Mouse (Mus musculus) liver, postnatal 0 days (tissue): ENCODE data around the gene Gm10181. TPM values are rescaled to one million over a fixed set of nuclear protein-coding genes. Genes with fewer than 3 reads are reported as not detected.

Source experiments
- ATAC-seq: fragments of 200-750 bp; cut with Nextera tagmentation; 2 replicates; pipeline ENCODE4 v1.8.0; 2017; ENCODE audit warnings: mild to moderate bottlenecking, moderate library complexity
- DNase-seq: peaks from one replicate; pipeline ENCODE4 v3.0.0-alpha.2; 2016
- H3K27ac ChIP-seq: fragments of 300-500 bp; sonication (generic); 2 replicates; pipeline ENCODE4 v1.5.1; 2014; ENCODE audit warnings: antibody characterized with exemption, moderate library complexity, mild to moderate bottlenecking, low read depth
- H3K27me3 ChIP-seq: fragments of 300-500 bp; sonication (generic); 2 replicates; pipeline ENCODE4 v1.6.1; 2014; ENCODE audit warnings: low read length, control low read depth, mixed read lengths; ENCODE audit not compliant: insufficient read depth
- H3K36me3 ChIP-seq: fragments of 300-500 bp; sonication (generic); replicated peaks from 2 replicates; pipeline ENCODE4 v1.6.1; 2014; ENCODE audit warnings: mild to moderate bottlenecking, control low read depth, low read length, moderate library complexity, mixed read lengths; ENCODE audit not compliant: insufficient read depth
- H3K4me1 ChIP-seq: fragments of 300-500 bp; sonication (generic); 2 replicates; pipeline ENCODE4 v1.6.1; 2014; ENCODE audit warnings: antibody characterized with exemption, mild to moderate bottlenecking, control low read depth; ENCODE audit not compliant: insufficient read depth
- H3K4me2 ChIP-seq: fragments of 300-500 bp; sonication (generic); 2 replicates; pipeline ENCODE4 v1.6.1; 2014; ENCODE audit warnings: low read depth, mild to moderate bottlenecking, low read length, moderate library complexity, mixed read lengths
- H3K4me3 ChIP-seq: fragments of 300-500 bp; sonication (generic); 2 replicates; pipeline ENCODE4 v1.5.1; 2014; ENCODE audit warnings: low read depth, low read length
- H3K9ac ChIP-seq: fragments of 300-500 bp; sonication (generic); replicated peaks from 2 replicates; pipeline ENCODE4 v1.6.1; 2014; ENCODE audit warnings: mild to moderate bottlenecking, moderate library complexity
- H3K9me3 ChIP-seq: fragments of 300-500 bp; sonication (generic); 2 replicates; pipeline ENCODE4 v1.6.1; 2016; ENCODE audit warnings: mild to moderate bottlenecking, control low read depth, low read length, mixed read lengths
- CTCF ChIP-seq: sonication (generic); IDR thresholded peaks from 2 replicates; pipeline ENCODE4 v1.5.1; 2016; ENCODE audit warnings: antibody characterized with exemption, low read depth
- EP300 ChIP-seq: IDR thresholded peaks from 2 replicates; pipeline ENCODE4 v1.6.1; 2016; ENCODE audit warnings: antibody characterized with exemption, low read depth, mild to moderate bottlenecking
- WGBS: fragments of 180-500 bp; shearing (Covaris S2); extraction: QIAGEN DNeasy Blood & Tissue Kit; methylation state at CpG from one replicate; pipeline ENCODE4 v1.1.7; 2014; ENCODE audit not compliant: insufficient replicate concordance; 5-methylcytosine and 5-hydroxymethylcytosine counted together
- polyA plus RNA-seq: library from polyadenylated mRNA; unstranded; fragments of >200 nt; fragmentation: Nextera tagmentation; extraction: Ambion mirVana; gene quantifications from 2 replicates; pipeline ENCODE4 v1.2.1, GENCODE M21; 2015

The Gm10181 gene
- polyA plus RNA-seq, 1 experiment from 2014 or later, result not detected

DNA sequence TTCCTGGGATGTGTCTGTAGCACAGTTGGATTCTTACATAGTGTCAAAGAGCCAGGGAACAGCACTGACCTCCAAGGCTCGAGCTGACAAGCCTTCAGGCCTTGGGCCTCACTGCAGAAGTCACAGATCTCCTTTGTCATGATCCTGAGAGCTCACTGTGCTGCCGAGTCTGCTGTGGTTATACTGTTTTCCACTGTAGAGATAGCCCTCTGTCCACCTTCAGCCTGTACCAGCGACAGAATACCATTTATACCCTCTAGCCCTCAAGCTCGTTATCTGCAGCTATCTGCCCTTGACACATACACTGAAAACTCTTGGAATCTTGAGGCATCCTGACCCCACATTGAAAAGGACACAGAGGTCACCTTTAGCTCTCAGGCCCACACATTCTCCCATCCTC is 37.3 kb upstream of the Gm10181 start:
- Histone ChIP-seq H3K27ac (no peak overlapping the region), H3K4me2 (no peak overlapping the region), H3K36me3 (no peaks in the 10 kb centered on the region), H3K27me3 (no peaks in the 10 kb centered on the region), H3K4me3 (no peak overlapping the region), H3K9me3 (no peaks in the 10 kb centered on the region), H3K4me1 (no peaks in the 10 kb centered on the region), H3K9ac (no peak overlapping the region)
- WGBS, result 51% methylated on average over 4 of the region's 4 CpGs
- TF ChIP-seq CTCF (no peak), EP300 (no peak)
- no peak for DNase-seq
- no peak for ATAC-seq

DNA sequence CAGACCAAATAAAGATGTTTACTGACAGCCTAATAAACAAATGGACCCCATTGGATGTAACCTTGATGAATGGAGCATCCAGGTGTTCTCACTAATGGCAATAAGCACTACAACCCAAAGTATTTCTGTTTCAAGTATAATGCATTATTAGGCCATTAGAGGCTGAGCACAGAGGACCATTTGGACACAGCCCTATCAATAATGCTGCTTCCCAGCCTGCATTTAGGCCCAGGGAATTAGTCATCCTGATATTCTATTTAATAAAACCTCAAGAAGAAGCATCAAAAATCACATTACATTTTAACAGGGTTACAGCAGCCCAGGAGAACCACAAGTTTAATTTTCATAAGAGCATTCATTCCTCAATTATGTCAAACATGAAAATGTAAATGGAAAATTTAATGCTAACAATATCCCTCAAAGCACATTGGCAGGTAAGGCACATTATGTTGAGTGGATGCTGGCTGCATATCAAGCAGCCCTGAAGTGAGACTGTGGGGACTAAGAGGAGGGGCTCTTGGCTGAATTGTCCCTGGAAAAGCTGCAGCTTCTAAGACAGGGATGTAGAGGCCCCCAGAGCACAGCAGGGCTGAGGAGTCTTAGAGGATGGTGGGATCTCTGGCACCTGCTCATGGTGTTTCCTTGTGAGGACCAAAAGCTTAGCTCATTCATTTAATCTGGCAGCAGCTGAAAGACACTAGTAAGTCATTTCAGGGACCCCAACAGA is 33.4 kb upstream of the Gm10181 start:
- Histone ChIP-seq H3K27me3 (no peaks in the 10 kb centered on the region), H3K27ac (no peak overlapping the region), H3K4me2 (no peak overlapping the region), H3K9me3 (no peaks in the 10 kb centered on the region), H3K9ac (no peak overlapping the region), H3K36me3 (no peaks in the 10 kb centered on the region), H3K4me1 (no peaks in the 10 kb centered on the region), H3K4me3 (no peak overlapping the region)
- no peak for TF ChIP-seq CTCF
- no peak for TF ChIP-seq EP300
- ATAC-seq (no peak), DNase-seq (no peak)

GRCm38 (mm10) chr9:25058726-25059125 is 30.5 kb upstream of the Gm10181 start:
- no peaks in the 10 kb centered on the region for H3K9me3 ChIP-seq
- H3K27ac ChIP-seq, result no peak overlapping the region
- no peak overlapping the region for H3K4me2 ChIP-seq
- no peaks in the 10 kb centered on the region for H3K36me3 ChIP-seq
- TF ChIP-seq EP300 (no peak), CTCF (no peak)
- ATAC-seq (no peak), DNase-seq (no peak)
- no peak overlapping the region for H3K9ac ChIP-seq
- 39% methylated on average over 2 of the region's 3 CpGs for WGBS
- H3K4me3 ChIP-seq, result no peak overlapping the region
- no peaks in the 10 kb centered on the region for H3K27me3 ChIP-seq
- no peaks in the 10 kb centered on the region for H3K4me1 ChIP-seq

DNA sequence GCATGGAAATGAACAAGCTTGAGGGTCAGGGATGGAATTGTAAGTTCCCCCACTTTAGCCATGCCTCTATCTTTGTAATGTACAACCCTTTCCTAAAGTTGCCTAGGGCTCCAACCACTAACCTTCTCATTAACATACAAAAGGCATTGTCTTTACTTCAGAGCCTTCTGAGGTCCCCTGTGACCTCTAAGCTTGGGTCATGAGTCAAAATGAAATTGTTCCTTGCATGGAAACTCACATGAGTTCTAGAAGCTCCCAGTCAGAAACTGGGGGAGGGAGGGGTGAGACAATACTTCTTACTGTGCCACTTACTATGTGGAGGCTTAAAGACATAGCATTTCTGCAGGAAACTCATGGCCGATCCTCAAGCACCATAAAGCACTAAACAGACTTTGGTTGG is 16.6 kb upstream of the Gm10181 start:
- Histone ChIP-seq H3K4me2 (no peak overlapping the region), H3K27ac (no peak overlapping the region), H3K4me3 (no peak overlapping the region), H3K9ac (no peak overlapping the region), H3K4me1 (no peaks in the 10 kb centered on the region), H3K36me3 (no peaks in the 10 kb centered on the region), H3K27me3 (no peaks in the 10 kb centered on the region), H3K9me3 (no peaks in the 10 kb centered on the region)
- DNase-seq, result no peak
- WGBS, result 89% methylated on average over 1 of the region's 1 CpGs
- TF ChIP-seq EP300, result no peak
- TF ChIP-seq CTCF, result no peak
- ATAC-seq, result no peak

DNA sequence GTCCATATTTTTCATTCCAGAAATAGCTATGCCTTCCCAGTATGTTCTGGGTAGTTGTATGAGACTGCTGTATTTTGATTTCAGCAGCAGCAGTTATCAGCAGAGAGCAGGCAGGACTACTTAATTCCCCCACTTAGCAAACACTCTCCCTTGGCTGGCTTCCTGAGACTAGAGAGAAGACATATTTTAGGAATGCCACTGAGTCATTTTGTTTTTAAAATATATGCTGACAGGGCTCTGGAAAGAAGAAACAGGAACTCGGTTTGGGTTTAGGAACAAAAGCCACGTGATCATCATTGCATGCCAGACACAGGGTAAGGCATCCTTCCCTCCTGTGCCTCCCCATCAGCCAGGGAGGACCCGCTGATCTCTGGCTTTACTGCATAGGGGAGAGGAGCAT is 13.2 kb upstream of the Gm10181 start:
- no peak for DNase-seq
- 26% methylated on average over 3 of the region's 3 CpGs for WGBS
- Histone ChIP-seq H3K27ac (no peak overlapping the region), H3K9ac (no peak overlapping the region), H3K4me1 (no peaks in the 10 kb centered on the region), H3K4me3 (no peak overlapping the region), H3K27me3 (no peaks in the 10 kb centered on the region), H3K9me3 (no peaks in the 10 kb centered on the region), H3K36me3 (no peaks in the 10 kb centered on the region), H3K4me2 (no peak overlapping the region)
- TF ChIP-seq EP300, result no peak
- TF ChIP-seq CTCF, result no peak
- no peak for ATAC-seq

- 81% methylated on average over 1 of the region's 1 CpGs for WGBS
- ATAC-seq, result no peak
- H3K36me3 ChIP-seq, result no peaks in the 10 kb centered on the region
- no peaks in the 10 kb centered on the region for H3K27me3 ChIP-seq
- H3K9ac ChIP-seq, result no peak overlapping the region
- no peak overlapping the region for H3K4me2 ChIP-seq
- no peak for DNase-seq
- H3K4me3 ChIP-seq, result no peak overlapping the region
- no peaks in the 10 kb centered on the region for H3K9me3 ChIP-seq
- no peak overlapping the region for H3K27ac ChIP-seq
- H3K4me1 ChIP-seq, result no peaks in the 10 kb centered on the region
- TF ChIP-seq CTCF, result no peak
- TF ChIP-seq EP300, result no peak
Observed at GRCm38 (mm10) chr9:25076505-25076904, 12.7 kb upstream of the Gm10181 start.

DNA sequence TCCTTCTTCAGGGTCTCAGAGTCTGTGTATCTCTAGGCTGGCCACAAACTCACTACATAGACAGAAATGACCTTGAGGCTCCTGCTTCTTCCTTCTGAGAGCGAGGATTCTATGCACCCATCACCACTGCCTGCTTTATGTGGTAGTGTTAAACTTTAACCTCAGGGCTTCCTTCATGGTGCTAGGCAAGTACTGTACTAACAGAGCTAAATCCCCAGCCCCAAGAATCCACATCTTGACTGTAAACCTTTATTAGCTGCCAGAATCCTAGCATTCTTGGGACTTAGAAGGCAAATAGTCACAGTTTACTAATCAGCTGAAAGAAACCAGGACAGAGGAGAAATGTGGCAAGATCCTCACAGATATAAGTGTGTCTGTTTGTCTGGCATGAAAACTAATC is 1.6 kb downstream of the Gm10181 start:
- no peak overlapping the region for H3K4me2 ChIP-seq
- H3K4me1 ChIP-seq, result no peaks in the 10 kb centered on the region
- TF ChIP-seq CTCF (no peak), EP300 (no peak)
- no peaks in the 10 kb centered on the region for H3K9me3 ChIP-seq
- ATAC-seq (no peak), DNase-seq (no peak)
- H3K9ac ChIP-seq, result no peak overlapping the region
- H3K4me3 ChIP-seq, result no peak overlapping the region
- H3K36me3 ChIP-seq, result no peaks in the 10 kb centered on the region
- WGBS, result 42% methylated on average over 1 of the region's 1 CpGs
- H3K27me3 ChIP-seq, result no peaks in the 10 kb centered on the region
- no peak overlapping the region for H3K27ac ChIP-seq
